Mouse (Mus musculus) heart, embryonic 15.5 days (tissue): Measurements from ENCODE around the gene Gtdc1. TPM values are rescaled to one million over a fixed set of nuclear protein-coding genes. Genes with fewer than 3 reads are reported as not detected.

Experiments used
- ATAC-seq: fragments of 200-750 bp; cut with Nextera tagmentation; replicated peaks from 2 replicates; pipeline ENCODE4 v1.8.0; 2017; ENCODE audit warnings: low read depth, moderate TSS enrichment; ENCODE audit not compliant: insufficient number of reproducible peaks, insufficient read depth, low FRiP score
- H3K27ac ChIP-seq: fragments of 300-500 bp; sonication (generic); 2 replicates; pipeline ENCODE4 v1.5.1; 2015; ENCODE audit warnings: mild to moderate bottlenecking, inconsistent platforms
- H3K27me3 ChIP-seq: fragments of 300-500 bp; sonication (generic); 2 replicates; pipeline ENCODE4 v1.6.1; 2015; ENCODE audit warnings: inconsistent platforms
- H3K36me3 ChIP-seq: fragments of 300-500 bp; sonication (generic); 2 replicates; pipeline ENCODE4 v1.6.1; 2015; ENCODE audit warnings: mild to moderate bottlenecking, inconsistent platforms
- H3K4me1 ChIP-seq: fragments of 300-500 bp; sonication (generic); replicated peaks from 2 replicates; pipeline ENCODE4 v1.6.1; 2015; ENCODE audit warnings: inconsistent platforms
- H3K4me2 ChIP-seq: fragments of 300-500 bp; sonication (generic); 2 replicates; pipeline ENCODE4 v1.6.1; 2015; ENCODE audit warnings: inconsistent platforms, mild to moderate bottlenecking, moderate library complexity
- H3K4me3 ChIP-seq: fragments of 300-500 bp; sonication (generic); 2 replicates; pipeline ENCODE4 v1.5.1; 2015; ENCODE audit warnings: mild to moderate bottlenecking, inconsistent platforms
- H3K9ac ChIP-seq: fragments of 300-500 bp; sonication (generic); 2 replicates; pipeline ENCODE4 v1.6.1; 2015; ENCODE audit warnings: mild to moderate bottlenecking, inconsistent platforms
- H3K9me3 ChIP-seq: fragments of 300-500 bp; sonication (generic); replicated peaks from 2 replicates; pipeline ENCODE4 v1.6.1; 2016; ENCODE audit warnings: inconsistent platforms
- WGBS: fragments of 180-500 bp; shearing (Covaris S2); methylation state at CpG from one replicate; pipeline ENCODE4 v1.1.7; 2015; ENCODE audit warnings: mixed read lengths; 5-methylcytosine and 5-hydroxymethylcytosine counted together
- polyA plus RNA-seq: library from polyadenylated mRNA; unstranded; fragments of >200 nt; fragmentation: Nextera tagmentation; extraction: Ambion mirVana; gene quantifications from 2 replicates; pipeline ENCODE4 v1.2.1, GENCODE M21; 2015

Gene Gtdc1
- polyA plus RNA-seq, 1 experiment from 2014 or later: 7.8 TPM

DNA sequence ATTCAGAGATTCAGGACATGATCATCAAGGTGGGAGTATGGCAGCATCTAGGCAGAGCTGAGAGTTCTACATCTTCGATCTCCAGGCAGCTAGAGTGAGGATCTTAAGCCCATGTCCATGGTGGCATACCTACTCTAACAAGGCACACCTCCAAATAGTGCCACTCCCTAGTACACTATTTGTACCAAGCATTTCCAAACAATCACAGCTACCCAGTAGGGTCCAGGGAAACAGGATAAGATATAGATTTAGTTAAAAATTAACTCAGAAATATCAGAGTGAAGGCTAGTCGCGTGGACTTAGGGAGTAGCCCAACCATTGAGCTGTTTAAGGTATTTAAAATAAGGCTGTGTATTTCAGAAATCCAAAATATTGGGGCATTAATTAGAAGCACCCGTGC lies 82.0 kb downstream of the Gtdc1 start:
- no peak for ATAC-seq
- no peak overlapping the region for H3K27ac ChIP-seq
- no peaks in the 10 kb centered on the region for H3K9me3 ChIP-seq
- 90% methylated on average over 4 of the region's 4 CpGs for WGBS
- H3K36me3 ChIP-seq: no peaks in the 10 kb centered on the region
- H3K4me2 ChIP-seq: no peak overlapping the region
- H3K4me3 ChIP-seq: no peak overlapping the region
- no peaks in the 10 kb centered on the region for H3K27me3 ChIP-seq
- H3K4me1 ChIP-seq: no peaks in the 10 kb centered on the region
- no peak overlapping the region for H3K9ac ChIP-seq

DNA sequence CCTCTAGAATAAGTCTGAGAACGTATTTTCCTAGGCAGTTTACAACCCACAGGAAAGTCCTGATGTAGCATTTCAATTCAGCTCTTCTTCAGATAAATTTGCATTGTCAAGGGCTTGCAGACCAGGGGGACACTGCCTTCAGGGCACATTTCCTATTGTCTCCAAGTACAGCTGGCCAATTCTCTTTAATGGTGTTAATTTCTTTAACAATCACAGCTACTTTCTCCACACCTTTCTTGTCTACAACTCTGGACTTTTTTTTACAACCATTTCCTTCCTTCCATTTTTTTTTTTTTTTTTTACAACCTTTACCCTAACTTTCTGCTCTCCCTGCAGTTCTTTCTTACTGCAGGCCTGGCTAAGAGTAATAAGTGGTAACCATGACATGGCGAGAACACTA lies 97.7 kb downstream of the Gtdc1 start:
- Histone ChIP-seq H3K36me3 (no peaks in the 10 kb centered on the region), H3K4me2 (no peak overlapping the region), H3K4me3 (no peak overlapping the region), H3K9ac (no peak overlapping the region), H3K4me1 (no peaks in the 10 kb centered on the region), H3K27me3 (no peaks in the 10 kb centered on the region), H3K27ac (no peak overlapping the region), H3K9me3 (no peaks in the 10 kb centered on the region)
- 66% methylated on average over 2 of the region's 2 CpGs for WGBS
- ATAC-seq: no peak

DNA sequence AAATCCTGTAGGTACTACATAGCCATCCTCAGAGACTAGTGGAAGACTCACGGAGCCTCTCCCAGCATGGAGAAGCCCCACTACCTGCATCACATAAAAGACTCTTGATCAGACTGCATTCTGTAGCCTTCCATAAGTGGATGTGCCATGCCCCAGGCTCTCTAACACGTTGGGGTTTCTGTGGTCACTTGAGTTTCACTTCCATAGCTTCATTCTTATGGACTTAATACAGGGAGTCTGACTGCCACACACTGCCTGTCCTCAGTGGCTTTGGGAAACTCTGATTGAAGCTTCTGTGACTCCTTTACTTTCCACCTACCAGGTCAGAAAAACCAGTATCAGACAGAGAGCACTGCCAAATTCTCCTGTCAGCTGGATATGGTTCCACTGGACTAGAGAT lies 98.1 kb downstream of the Gtdc1 start:
- Histone ChIP-seq H3K36me3 (no peaks in the 10 kb centered on the region), H3K4me2 (no peak overlapping the region), H3K27me3 (no peaks in the 10 kb centered on the region), H3K4me3 (no peak overlapping the region), H3K9me3 (no peaks in the 10 kb centered on the region), H3K9ac (no peak overlapping the region), H3K27ac (no peak overlapping the region), H3K4me1 (no peaks in the 10 kb centered on the region)
- ATAC-seq: no peak
- WGBS: 75% methylated on average over 2 of the region's 2 CpGs

- H3K27me3 ChIP-seq: no peaks in the 10 kb centered on the region
- H3K4me3 ChIP-seq: no peak overlapping the region
- 95% methylated on average over 3 of the region's 3 CpGs for WGBS
- no peaks in the 10 kb centered on the region for H3K4me1 ChIP-seq
- no peak for ATAC-seq
- H3K9ac ChIP-seq: no peak overlapping the region
- no peaks in the 10 kb centered on the region for H3K36me3 ChIP-seq
- H3K9me3 ChIP-seq: no peaks in the 10 kb centered on the region
- no peak overlapping the region for H3K4me2 ChIP-seq
- no peak overlapping the region for H3K27ac ChIP-seq
These were observed 100.8 kb downstream of the Gtdc1 start for GRCm38 (mm10) chr2:44826609-44827008.

- Histone ChIP-seq H3K27ac (no peak overlapping the region), H3K9ac (no peak overlapping the region), H3K4me1 (no peaks in the 10 kb centered on the region), H3K36me3 (no peaks in the 10 kb centered on the region), H3K4me3 (no peak overlapping the region), H3K4me2 (no peak overlapping the region), H3K27me3 (no peaks in the 10 kb centered on the region), H3K9me3 (no peaks in the 10 kb centered on the region)
- ATAC-seq: no peak
These were observed 109.7 kb downstream of the Gtdc1 start for GRCm38 (mm10) chr2:44817787-44818186.

DNA sequence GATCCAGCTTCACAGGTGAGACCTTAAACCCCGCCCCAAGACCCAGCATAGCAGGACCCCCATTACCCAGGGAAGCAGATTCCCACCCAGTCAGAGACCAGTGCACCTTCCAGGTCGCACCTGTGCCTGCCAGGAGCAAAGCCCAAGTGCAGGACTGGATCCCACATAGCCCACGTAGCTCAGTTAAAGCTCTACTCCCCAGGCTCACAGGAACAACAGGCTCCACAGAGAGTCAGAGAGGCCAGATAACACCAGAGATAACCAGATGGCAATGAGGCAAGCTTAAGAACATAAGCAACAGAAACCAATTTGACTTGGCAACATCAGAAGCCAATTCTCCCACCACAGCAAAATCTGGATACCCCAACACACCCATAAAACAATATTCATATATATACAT lies 113.7 kb downstream of the Gtdc1 start:
- H3K36me3 ChIP-seq: no peaks in the 10 kb centered on the region
- no peaks in the 10 kb centered on the region for H3K4me1 ChIP-seq
- WGBS: 54% methylated on average over 3 of the region's 3 CpGs
- H3K27ac ChIP-seq: no peak overlapping the region
- no peak overlapping the region for H3K4me2 ChIP-seq
- no peak overlapping the region for H3K4me3 ChIP-seq
- H3K9me3 ChIP-seq: no peaks in the 10 kb centered on the region
- H3K27me3 ChIP-seq: no peaks in the 10 kb centered on the region
- no peak for ATAC-seq
- H3K9ac ChIP-seq: no peak overlapping the region

GRCm38 (mm10) chr2:44804497-44804896 lies 123.0 kb downstream of the Gtdc1 start:
- H3K9me3 ChIP-seq: no peaks in the 10 kb centered on the region
- no peaks in the 10 kb centered on the region for H3K36me3 ChIP-seq
- H3K4me1 ChIP-seq: no peaks in the 10 kb centered on the region
- H3K27me3 ChIP-seq: no peaks in the 10 kb centered on the region
- H3K9ac ChIP-seq: no peak overlapping the region
- H3K27ac ChIP-seq: no peak overlapping the region
- ATAC-seq: no peak
- H3K4me3 ChIP-seq: no peak overlapping the region
- no peak overlapping the region for H3K4me2 ChIP-seq
- 82% methylated on average over 6 of the region's 6 CpGs for WGBS

DNA sequence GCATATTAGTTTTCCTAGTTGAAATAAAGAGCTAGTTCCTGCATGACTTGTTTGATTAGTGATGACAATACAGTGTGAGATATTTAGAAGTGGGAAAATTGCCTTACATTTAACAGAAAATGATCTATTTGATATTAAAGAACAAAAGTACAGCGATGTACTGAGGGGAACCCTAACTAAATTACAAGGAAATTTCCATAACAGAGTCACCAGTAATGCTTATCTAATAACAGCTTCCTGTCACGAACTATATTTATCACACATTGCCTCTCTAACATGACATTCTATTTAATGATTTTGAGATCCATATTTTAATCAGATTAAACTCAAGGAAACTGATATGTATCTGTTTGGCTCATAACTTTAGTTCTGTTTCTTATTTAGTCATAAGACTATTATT lies 126.1 kb downstream of the Gtdc1 start:
- H3K27ac ChIP-seq: no peak overlapping the region
- no peak overlapping the region for H3K4me3 ChIP-seq
- no peaks in the 10 kb centered on the region for H3K9me3 ChIP-seq
- H3K36me3 ChIP-seq: no peaks in the 10 kb centered on the region
- no peaks in the 10 kb centered on the region for H3K27me3 ChIP-seq
- no peaks in the 10 kb centered on the region for H3K4me1 ChIP-seq
- WGBS: 61% methylated on average over 2 of the region's 2 CpGs
- no peak for ATAC-seq
- H3K9ac ChIP-seq: no peak overlapping the region
- H3K4me2 ChIP-seq: no peak overlapping the region

- no peak overlapping the region for H3K4me2 ChIP-seq
- ATAC-seq: no peak
- no peaks in the 10 kb centered on the region for H3K27me3 ChIP-seq
- no peak overlapping the region for H3K4me3 ChIP-seq
- no peaks in the 10 kb centered on the region for H3K9me3 ChIP-seq
- H3K4me1 ChIP-seq: no peaks in the 10 kb centered on the region
- no peak overlapping the region for H3K27ac ChIP-seq
- no peaks in the 10 kb centered on the region for H3K36me3 ChIP-seq
- no peak overlapping the region for H3K9ac ChIP-seq
- 83% methylated on average over 4 of the region's 4 CpGs for WGBS
These were observed 135.6 kb downstream of the Gtdc1 start for GRCm38 (mm10) chr2:44791840-44792239.

GRCm38 (mm10) chr2:44791134-44791533 lies 136.3 kb downstream of the Gtdc1 start:
- H3K9me3 ChIP-seq: no peaks in the 10 kb centered on the region
- H3K4me2 ChIP-seq: no peak overlapping the region
- H3K4me3 ChIP-seq: no peak overlapping the region
- H3K27me3 ChIP-seq: no peaks in the 10 kb centered on the region
- ATAC-seq: no peak
- WGBS: 76% methylated on average over 5 of the region's 5 CpGs
- H3K4me1 ChIP-seq: no peaks in the 10 kb centered on the region
- no peaks in the 10 kb centered on the region for H3K36me3 ChIP-seq
- H3K9ac ChIP-seq: no peak overlapping the region
- no peak overlapping the region for H3K27ac ChIP-seq

DNA sequence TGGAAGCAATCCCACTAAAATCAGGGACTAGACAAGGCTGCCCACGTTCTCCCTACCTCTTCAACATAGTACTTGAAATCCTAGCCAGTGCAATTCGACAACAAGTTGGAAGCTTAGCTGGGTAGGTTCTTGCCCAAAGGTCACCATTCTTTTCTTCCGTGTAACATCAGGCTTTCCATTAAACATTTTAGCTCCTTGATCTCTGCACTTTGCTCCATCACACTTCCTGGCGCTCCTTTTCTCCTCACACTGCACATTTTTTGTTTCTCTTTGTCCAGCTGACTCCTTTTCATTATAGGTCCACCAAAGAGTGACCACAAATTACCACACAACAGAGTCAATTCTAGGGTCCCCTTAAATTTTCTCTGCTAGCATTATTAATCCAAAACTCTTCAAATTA lies 144.7 kb downstream of the Gtdc1 start:
- ATAC-seq: no peak
- Histone ChIP-seq H3K9ac (no peak overlapping the region), H3K4me3 (no peak overlapping the region), H3K4me1 (no peaks in the 10 kb centered on the region), H3K4me2 (no peak overlapping the region), H3K36me3 (no peaks in the 10 kb centered on the region), H3K27ac (no peak overlapping the region), H3K27me3 (no peaks in the 10 kb centered on the region), H3K9me3 (no peaks in the 10 kb centered on the region)
- WGBS: 92% methylated on average over 4 of the region's 4 CpGs

DNA sequence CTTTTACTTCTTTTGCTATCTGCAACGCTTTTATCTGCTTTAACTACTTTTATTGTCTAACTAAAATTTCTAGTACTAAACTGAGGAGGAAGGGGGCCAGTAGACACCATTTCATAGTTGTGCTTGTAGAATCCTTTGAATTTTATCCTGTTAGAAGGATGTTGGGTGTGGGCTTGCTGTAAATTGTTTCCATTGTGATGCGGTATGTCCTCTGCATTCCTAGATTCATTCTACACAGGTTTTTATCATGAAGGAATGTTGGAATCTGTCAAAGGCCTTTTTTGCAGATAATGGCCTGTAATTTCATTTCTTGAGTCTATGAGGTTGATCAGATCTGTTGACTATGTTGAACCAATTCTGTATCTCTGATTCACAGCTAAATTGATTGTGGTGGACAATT lies 146.5 kb downstream of the Gtdc1 start:
- no peak overlapping the region for H3K4me2 ChIP-seq
- no peak for ATAC-seq
- no peaks in the 10 kb centered on the region for H3K9me3 ChIP-seq
- 67% methylated on average over 2 of the region's 2 CpGs for WGBS
- H3K27me3 ChIP-seq: no peaks in the 10 kb centered on the region
- no peak overlapping the region for H3K4me3 ChIP-seq
- no peak overlapping the region for H3K9ac ChIP-seq
- H3K4me1 ChIP-seq: no peaks in the 10 kb centered on the region
- H3K27ac ChIP-seq: no peak overlapping the region
- H3K36me3 ChIP-seq: no peaks in the 10 kb centered on the region

GRCm38 (mm10) chr2:44763898-44764297 lies 163.6 kb downstream of the Gtdc1 start:
- H3K27me3 ChIP-seq: no peaks in the 10 kb centered on the region
- ATAC-seq: no peak
- no peak overlapping the region for H3K4me3 ChIP-seq
- H3K9ac ChIP-seq: no peak overlapping the region
- H3K9me3 ChIP-seq: no peaks in the 10 kb centered on the region
- H3K27ac ChIP-seq: no peak overlapping the region
- no peaks in the 10 kb centered on the region for H3K36me3 ChIP-seq
- H3K4me2 ChIP-seq: no peak overlapping the region
- H3K4me1 ChIP-seq: no peaks in the 10 kb centered on the region
- 77% methylated on average over 1 of the region's 1 CpGs for WGBS
